Mouse (Mus musculus) urinary bladder, adult 2 months (tissue): Measurements from ENCODE around the gene Efs. TPM values are rescaled to one million over a fixed set of nuclear protein-coding genes. Genes with fewer than 3 reads are reported as not detected.

Experiments used
- DNase-seq: peaks from one replicate; pipeline ENCODE4 v3.0.0; 2022; ENCODE audit warnings: low spot score
- polyA plus RNA-seq: library from polyadenylated mRNA; depleted of rRNA; stranded (reverse); fragments of >200 nt; gene quantifications from 2 replicates; pipeline ENCODE4 v1.2.3, GENCODE M21; 2012; rRNA removed

Gene Efs
- polyA plus RNA-seq, 1 experiment = 46.6 TPM

DNA sequence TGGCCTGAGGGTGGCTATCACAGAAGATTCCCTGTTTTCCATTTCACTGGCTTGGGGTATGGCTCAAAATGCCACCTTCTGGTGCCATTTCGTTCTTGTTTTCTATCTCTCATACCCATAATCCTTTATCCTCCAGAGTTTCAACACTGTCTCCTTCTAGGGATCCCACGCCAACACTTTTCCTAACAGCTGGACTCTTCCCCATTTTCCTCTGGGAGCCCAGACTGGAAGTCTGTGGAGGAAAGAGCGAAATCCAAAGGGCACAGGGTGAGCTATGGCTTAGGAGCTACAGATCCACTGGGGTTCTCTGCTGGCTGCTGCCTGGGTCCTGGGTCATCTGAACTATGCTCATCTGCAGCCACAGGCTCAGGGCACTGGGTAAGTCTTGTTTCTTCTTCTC is 51.8 kb downstream of the Efs start:
- DNase-seq = no peak

GRCm38 (mm10) chr14:54870861-54871260 is 55.1 kb downstream of the Efs start, which contains the start of gene Homez:
Homez (minus strand) TSS chr14:54870961.
- DNase-seq = no peak

DNA sequence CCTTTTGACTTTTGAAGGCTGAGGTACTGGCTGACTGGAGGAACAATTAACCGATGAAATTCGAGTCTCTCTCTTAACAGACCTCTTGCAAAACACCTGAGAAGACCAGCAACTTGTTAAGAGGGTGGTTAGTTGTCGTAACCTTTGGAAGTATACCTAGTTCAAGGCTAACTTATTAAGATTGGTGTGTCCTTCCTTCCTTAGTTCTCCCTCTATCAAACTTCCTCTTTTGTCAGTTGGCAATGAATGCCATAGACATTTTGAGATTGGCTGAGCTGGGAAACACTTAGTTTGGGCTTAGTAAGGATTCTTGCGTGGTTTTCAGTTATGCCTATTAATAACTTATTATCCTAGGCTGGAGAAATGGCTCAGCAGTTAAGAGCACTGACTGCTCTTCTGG is 57.9 kb downstream of the Efs start:
- no peak for DNase-seq

- no peak for DNase-seq
These were observed 59.0 kb downstream of the Efs start for GRCm38 (mm10) chr14:54866936-54867335.

Other genes starting within 250 kb of the Efs start
- 55.7 and 64.4 TPM in 2 replicates for gene 1700123O20Rik, start 239.9 kb downstream of the Efs start, polyA plus RNA-seq
- 129 and 169 TPM in 2 replicates for gene Acin1, start 239.2 kb downstream of the Efs start, polyA plus RNA-seq
- gene Gm29776, start 227.3 kb downstream of the Efs start, polyA plus RNA-seq = 0.06 and 0.14 TPM in 2 replicates
- 0.40 and 0.47 TPM in 2 replicates for gene Cebpe, start 214.0 kb downstream of the Efs start, polyA plus RNA-seq
- 20.0 and 27.4 TPM in 2 replicates for gene Slc7a8, start 144.2 kb downstream of the Efs start, polyA plus RNA-seq
- 0.06 and 0.08 TPM in 2 replicates for gene Rnf212b, start 112.0 kb downstream of the Efs start, polyA plus RNA-seq
- 5.0 and 6.4 TPM in 2 replicates for gene Homez, start 55.2 kb downstream of the Efs start, polyA plus RNA-seq
- gene Ppp1r3e, start 48.6 kb downstream of the Efs start, polyA plus RNA-seq = 9.4 and 13.5 TPM in 2 replicates
- gene Bcl2l2, start 42.7 kb downstream of the Efs start, polyA plus RNA-seq = 63.7 and 76.7 TPM in 2 replicates
- gene Gm20521, start 42.7 kb downstream of the Efs start, polyA plus RNA-seq = 0.28 and 0.40 TPM in 2 replicates
- gene Pabpn1, start 33.6 kb downstream of the Efs start, polyA plus RNA-seq = 278 and 430 TPM in 2 replicates
- gene Slc22a17, start 13.0 kb downstream of the Efs start, polyA plus RNA-seq = 102 and 148 TPM in 2 replicates
- gene Il25, start 6.6 kb upstream of the Efs start, polyA plus RNA-seq = 0.07 and 0.09 TPM in 2 replicates
- gene Cmtm5, start 10.1 kb upstream of the Efs start, polyA plus RNA-seq = 4.2 and 5.1 TPM in 2 replicates
- gene Myh6, start 40.8 kb upstream of the Efs start, polyA plus RNA-seq = 0.15 and 0.22 TPM in 2 replicates
- not detected in 2 replicates for gene Gm17428, start 50.8 kb upstream of the Efs start, polyA plus RNA-seq
- gene Myh7, start 68.5 kb upstream of the Efs start, polyA plus RNA-seq = 0.26 and 0.47 TPM in 2 replicates
- 53.7 and 65.8 TPM in 2 replicates for gene Ngdn, start 89.3 kb upstream of the Efs start, polyA plus RNA-seq
- 0.66 and 2.0 TPM in 2 replicates for gene Zfhx2, start 166.2 kb upstream of the Efs start, polyA plus RNA-seq
- gene Thtpa, start 168.7 kb upstream of the Efs start, polyA plus RNA-seq = 6.6 and 11.6 TPM in 2 replicates
- 22.5 and 26.6 TPM in 2 replicates for gene Ap1g2, start 180.5 kb upstream of the Efs start, polyA plus RNA-seq
- gene Jph4, start 190.8 kb upstream of the Efs start, polyA plus RNA-seq = 2.4 and 2.8 TPM in 2 replicates